Mouse (Mus musculus) MEL (cell line): ENCODE data around the gene Dzip1. TPM values are rescaled to one million over a fixed set of nuclear protein-coding genes. Genes with fewer than 3 reads are reported as not detected.

Experiments
- DNase-seq: peaks from one replicate; pipeline ENCODE4 v3.0.0; 2011; ENCODE audit warnings: low read depth, low spot score
- H3K27ac ChIP-seq: 2 replicates; pipeline ENCODE4 v1.5.1; 2012; ENCODE audit warnings: low read depth, mild to moderate bottlenecking, control low read depth, low read length, moderate library complexity; ENCODE audit not compliant: control insufficient read depth
- H3K27me3 ChIP-seq, 2 experiments: fragments of 150-350 bp in 1 of 2; sonication (generic) in 1 of 2; 2 replicates each; pipeline ENCODE4 v1.6.1; 2012; ENCODE audit warnings: low read length in 2 of 2, mild to moderate bottlenecking in 2 of 2, improper control_type of control experiment in 1 of 2, moderate library complexity in 1 of 2; ENCODE audit not compliant: insufficient read depth in 2 of 2, control insufficient read depth in 1 of 2
- H3K36me3 ChIP-seq, 2 experiments: 2 replicates each; pipeline ENCODE4 v1.6.1; 2012 to 2014; ENCODE audit warnings: low read length in 2 of 2, improper control_type of control experiment in 1 of 2, inconsistent platforms in 1 of 2, mild to moderate bottlenecking in 1 of 2; ENCODE audit not compliant: insufficient read depth in 2 of 2, control insufficient read depth in 1 of 2
- H3K4me1 ChIP-seq, 2 experiments: fragments of 150-350 bp in 1 of 2; sonication (generic) in 1 of 2; 2 replicates each; pipeline ENCODE4 v1.6.1; 2012; ENCODE audit warnings: low read length in 2 of 2, improper control_type of control experiment in 1 of 2, mild to moderate bottlenecking in 1 of 2; ENCODE audit not compliant: insufficient read depth in 2 of 2, control insufficient read depth in 1 of 2
- H3K4me3 ChIP-seq, 2 experiments: fragments of 150-350 bp in 1 of 2; sonication (generic) in 1 of 2; 2 replicates each; pipeline ENCODE4 v1.5.1; 2012; ENCODE audit warnings: low read depth in 2 of 2, low read length in 2 of 2, mild to moderate bottlenecking in 2 of 2, moderate library complexity in 2 of 2, control low read depth in 1 of 2, improper control_type of control experiment in 1 of 2; ENCODE audit not compliant: control insufficient read depth in 1 of 2, insufficient read depth in 1 of 2
- H3K79me2 ChIP-seq: 2 replicates; pipeline ENCODE4 v1.6.1; 2012; ENCODE audit warnings: mild to moderate bottlenecking, low read length, moderate library complexity; ENCODE audit not compliant: control insufficient read depth, poor library complexity, insufficient read depth
- H3K9ac ChIP-seq: 2 replicates; pipeline ENCODE4 v1.6.1; 2012; ENCODE audit warnings: low read depth, mild to moderate bottlenecking, control low read depth, low read length, moderate library complexity; ENCODE audit not compliant: control insufficient read depth, poor library complexity, severe bottlenecking
- H3K9me3 ChIP-seq: fragments of 150-350 bp; sonication (generic); replicated peaks from 2 replicates; pipeline ENCODE4 v1.6.1; 2012; ENCODE audit warnings: mild to moderate bottlenecking, low read length, improper control_type of control experiment, moderate library complexity; ENCODE audit not compliant: insufficient read depth
- CHD1 ChIP-seq: IDR thresholded peaks from 2 replicates; pipeline ENCODE4 v1.6.1; 2012; ENCODE audit warnings: low read depth, mild to moderate bottlenecking, inconsistent platforms, low read length, improper control_type of control experiment
- ELF1 ChIP-seq: IDR thresholded peaks from 2 replicates; pipeline ENCODE4 v1.6.1; 2014; ENCODE audit warnings: low read depth, mild to moderate bottlenecking, inconsistent platforms, low read length, improper control_type of control experiment, moderate library complexity
- EP300 ChIP-seq, 2 experiments: IDR thresholded peaks; 2 replicates each; pipeline ENCODE4 v1.6.1; 2011; ENCODE audit warnings: improper control_type of control experiment in 2 of 2, low read length in 2 of 2, low read depth in 1 of 2, mild to moderate bottlenecking in 1 of 2
- GABPA ChIP-seq: IDR thresholded peaks from 2 replicates; pipeline ENCODE4 v1.6.1; 2012; ENCODE audit warnings: low read depth, mild to moderate bottlenecking, inconsistent platforms, low read length, improper control_type of control experiment, moderate library complexity
- GATA1 ChIP-seq: IDR thresholded peaks from 2 replicates; pipeline ENCODE4 v1.6.1; 2011; ENCODE audit warnings: low read depth, low read length, improper control_type of control experiment
- JUND ChIP-seq: IDR thresholded peaks from 2 replicates; pipeline ENCODE4 v1.6.1; 2011; ENCODE audit warnings: low read depth, mild to moderate bottlenecking, improper control_type of control experiment, low read length
- KAT2A ChIP-seq: conservative IDR thresholded peaks from 2 replicates; pipeline ENCODE4 v1.6.1; 2012; ENCODE audit warnings: low read depth, low read length, improper control_type of control experiment, inconsistent platforms
- MXI1 ChIP-seq: IDR thresholded peaks from 2 replicates; pipeline ENCODE4 v1.6.1; 2011; ENCODE audit warnings: mild to moderate bottlenecking, low read depth, low read length, improper control_type of control experiment
- NELFE ChIP-seq: IDR thresholded peaks from 2 replicates; pipeline ENCODE4 v1.6.1; 2011; ENCODE audit warnings: low read depth, low read length, improper control_type of control experiment
- NRF1 ChIP-seq: IDR thresholded peaks from 2 replicates; pipeline ENCODE4 v1.6.1; 2014; ENCODE audit warnings: low read depth, mild to moderate bottlenecking, inconsistent platforms, low read length, improper control_type of control experiment, moderate library complexity; ENCODE audit not compliant: poor library complexity, insufficient read depth, severe bottlenecking
- RAD21 ChIP-seq: IDR thresholded peaks from 2 replicates; pipeline ENCODE4 v1.6.1; 2011; ENCODE audit warnings: mild to moderate bottlenecking, low read depth, low read length, improper control_type of control experiment
- RCOR1 ChIP-seq: IDR thresholded peaks from 2 replicates; pipeline ENCODE4 v1.6.1; 2012; ENCODE audit warnings: low read depth, mild to moderate bottlenecking, inconsistent platforms, low read length, improper control_type of control experiment
- TCF12 ChIP-seq: IDR thresholded peaks from 2 replicates; pipeline ENCODE4 v1.6.1; 2014; ENCODE audit warnings: low read depth, mild to moderate bottlenecking, inconsistent platforms, low read length, improper control_type of control experiment, moderate library complexity
- UBTF ChIP-seq: IDR thresholded peaks from 2 replicates; pipeline ENCODE4 v1.6.1; 2012; ENCODE audit warnings: low read depth, mild to moderate bottlenecking, inconsistent platforms, low read length, improper control_type of control experiment, moderate library complexity, borderline replicate concordance; ENCODE audit not compliant: insufficient read depth
- ZC3H11A ChIP-seq: IDR thresholded peaks from 2 replicates; pipeline ENCODE4 v1.6.1; 2012; ENCODE audit warnings: low read depth, mild to moderate bottlenecking, inconsistent platforms, low read length, improper control_type of control experiment
- ZMIZ1 ChIP-seq: IDR thresholded peaks from 2 replicates; pipeline ENCODE4 v1.6.1; 2012; ENCODE audit warnings: low read depth, mild to moderate bottlenecking, inconsistent platforms, low read length, improper control_type of control experiment, moderate library complexity
- polyA plus RNA-seq, 2 experiments: library from polyadenylated mRNA; stranded (reverse) in 1 of 2; unstranded in 1 of 2; fragments of >175 nt in 1 of 2; fragments of >200 nt in 1 of 2; gene quantifications; 2 replicates each; pipeline versions ENCODE4 v1.2.1 to v1.2.4; 2012; ENCODE audit warnings: low replicate concordance in 2 of 2, low read depth in 1 of 2; ENCODE audit not compliant: insufficient read length in 2 of 2, insufficient read depth in 1 of 2, missing spikeins in 1 of 2
- total RNA-seq: library from RNA; depleted of rRNA; stranded (reverse); fragments of 300-350 nt; gene quantifications from 2 replicates; pipeline ENCODE4 v1.2.3, GENCODE M21; 2012

Gene Dzip1
- total and polyA plus RNA-seq, 3 experiments: 0.35 to 1.8 TPM; not detected in 1

DNA sequence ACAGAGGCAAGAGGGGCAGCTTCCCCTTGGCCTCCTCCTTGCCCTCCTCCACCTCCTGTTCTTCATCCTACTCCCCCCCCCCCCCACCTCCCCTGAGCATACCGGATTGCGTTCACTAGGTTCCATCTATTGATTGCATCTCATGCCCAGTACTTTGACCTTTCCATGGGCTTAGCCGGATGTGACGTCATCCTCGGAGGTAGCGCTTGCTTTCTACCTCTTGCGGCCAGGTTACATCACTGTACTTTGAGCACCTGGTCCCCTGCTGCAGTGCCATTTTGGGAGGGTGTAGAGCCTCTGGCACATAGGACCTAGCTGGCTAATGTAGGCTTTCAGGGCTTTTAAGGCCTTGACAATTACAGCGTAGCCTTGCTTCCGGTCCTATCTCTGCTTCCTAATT lies 9.4 kb upstream of the Dzip1 start:
- no peak for TF ChIP-seq KAT2A
- no peak for TF ChIP-seq MXI1
- TF ChIP-seq CHD1: no peak
- TF ChIP-seq NELFE: no peak
- no peak for TF ChIP-seq GATA1
- TF ChIP-seq RCOR1: no peak
- TF ChIP-seq, all 39 proteins: peak for 0
- Histone ChIP-seq H3K79me2 (peaks cover 17% of the 10 kb centered on the region), H3K36me3 (peaks cover 0 to 4% of the 10 kb centered on the region in 2 experiments; a peak in 2 of 4 replicates), H3K9me3 (no peaks in the 10 kb centered on the region), H3K4me3 (no peak overlapping the region), H3K27me3 (no peaks in the 10 kb centered on the region), H3K4me1 (no peaks in the 10 kb centered on the region; a peak in 2 of 4 replicates), H3K9ac (no peak overlapping the region), H3K27ac (no peak overlapping the region)
- no peak for DNase-seq

DNA sequence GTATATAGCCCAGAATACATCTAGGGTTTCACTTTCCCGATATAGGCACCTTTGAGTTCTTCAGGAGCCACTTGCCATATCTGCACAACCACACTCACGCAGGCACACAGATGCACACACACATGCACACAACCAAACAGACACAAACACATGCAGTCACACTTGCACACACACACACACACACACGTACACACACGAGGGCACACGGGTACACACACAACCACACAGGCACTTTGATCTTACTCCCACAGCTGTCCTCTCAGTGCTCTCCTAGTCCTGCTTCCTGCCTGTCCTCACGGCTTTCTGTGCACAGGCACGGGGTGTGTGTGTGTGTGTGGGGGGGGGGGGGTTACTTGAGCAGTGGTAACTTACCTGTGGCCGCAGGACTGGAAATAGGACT lies 7.7 kb upstream of the Dzip1 start:
- H3K4me3 ChIP-seq: no peak overlapping the region
- H3K36me3 ChIP-seq: no peaks in the 10 kb centered on the region; a peak in 1 of 4 replicates
- H3K27ac ChIP-seq: no peak overlapping the region
- H3K9ac ChIP-seq: no peak overlapping the region
- TF ChIP-seq GATA1 (no peak), CHD1 (no peak), ZC3H11A (no peak), JUND (no peak), RAD21 (no peak), GABPA (no peak), NELFE (no peak), ELF1 (no peak), NRF1 (no peak)
- no peaks in the 10 kb centered on the region for H3K27me3 ChIP-seq
- H3K4me1 ChIP-seq: no peaks in the 10 kb centered on the region; a peak in 2 of 4 replicates
- DNase-seq: no peak
- peaks cover 3% of the 10 kb centered on the region for H3K79me2 ChIP-seq
- H3K9me3 ChIP-seq: no peaks in the 10 kb centered on the region

DNA sequence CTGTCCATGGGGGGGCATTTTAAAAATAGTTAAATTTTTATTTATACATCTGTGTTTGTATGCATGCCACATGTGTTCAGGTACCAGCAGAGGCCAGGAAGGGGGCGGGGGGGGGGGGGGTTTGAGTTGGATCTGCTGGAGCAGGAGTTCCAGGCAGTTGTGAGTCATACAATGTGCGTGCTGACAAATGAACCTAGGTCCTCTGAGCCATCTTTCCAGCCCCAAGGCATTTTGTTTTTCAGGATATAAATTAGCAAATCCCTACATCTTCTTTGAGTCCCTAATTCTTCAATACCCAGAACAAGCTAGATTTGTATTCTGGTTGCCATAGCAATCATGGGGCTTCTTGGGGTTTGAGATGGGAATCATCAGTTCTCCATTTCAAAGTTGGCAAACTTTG lies 5.9 kb upstream of the Dzip1 start:
- Histone ChIP-seq H3K9me3 (no peaks in the 10 kb centered on the region), H3K9ac (no peak overlapping the region), H3K4me3 (no peak overlapping the region), H3K79me2 (no peaks in the 10 kb centered on the region), H3K27me3 (no peaks in the 10 kb centered on the region), H3K27ac (no peak overlapping the region), H3K36me3 (no peaks in the 10 kb centered on the region), H3K4me1 (no peaks in the 10 kb centered on the region; a peak in 2 of 4 replicates)
- no peak for DNase-seq
- TF ChIP-seq MXI1: no peak
- TF ChIP-seq EP300 (IDR thresholded peaks at IDR 0.05; ENCODE audit: low read depth in 1 of 2, low read length in 2 of 2): no peak
- no peak for TF ChIP-seq ELF1
- no peak for TF ChIP-seq UBTF
- no peak for TF ChIP-seq JUND
- no peak for TF ChIP-seq TCF12
- no peak for TF ChIP-seq ZMIZ1
- TF ChIP-seq GATA1: no peak
